Mouse (Mus musculus): ENCODE measurements around the gene Mboat1.
A peak's percentile ranks its signal among the peaks of the same experiment; 100 is the strongest.

Mboat1 gene

DNA sequence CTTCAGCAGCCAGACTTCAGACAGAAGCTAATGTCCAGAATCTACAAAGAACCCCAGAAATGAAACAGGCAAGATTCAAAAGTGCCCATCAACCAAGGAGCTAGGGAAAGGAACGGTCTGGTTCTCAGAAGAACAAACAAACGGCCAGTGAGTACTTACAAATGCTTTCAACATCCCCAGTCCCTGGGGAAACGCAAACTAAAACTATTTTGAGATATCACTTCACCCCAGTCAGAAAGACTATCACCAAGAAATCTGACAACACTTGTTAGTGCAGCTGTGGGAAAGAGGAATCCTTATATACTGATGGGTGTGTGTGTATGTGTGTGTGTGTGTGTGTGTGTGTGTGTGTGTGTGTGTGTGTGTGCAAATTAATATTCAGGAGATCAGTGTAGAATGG is 116.4 kb downstream of the Mboat1 start:
- DNase-seq: no peak

DNA sequence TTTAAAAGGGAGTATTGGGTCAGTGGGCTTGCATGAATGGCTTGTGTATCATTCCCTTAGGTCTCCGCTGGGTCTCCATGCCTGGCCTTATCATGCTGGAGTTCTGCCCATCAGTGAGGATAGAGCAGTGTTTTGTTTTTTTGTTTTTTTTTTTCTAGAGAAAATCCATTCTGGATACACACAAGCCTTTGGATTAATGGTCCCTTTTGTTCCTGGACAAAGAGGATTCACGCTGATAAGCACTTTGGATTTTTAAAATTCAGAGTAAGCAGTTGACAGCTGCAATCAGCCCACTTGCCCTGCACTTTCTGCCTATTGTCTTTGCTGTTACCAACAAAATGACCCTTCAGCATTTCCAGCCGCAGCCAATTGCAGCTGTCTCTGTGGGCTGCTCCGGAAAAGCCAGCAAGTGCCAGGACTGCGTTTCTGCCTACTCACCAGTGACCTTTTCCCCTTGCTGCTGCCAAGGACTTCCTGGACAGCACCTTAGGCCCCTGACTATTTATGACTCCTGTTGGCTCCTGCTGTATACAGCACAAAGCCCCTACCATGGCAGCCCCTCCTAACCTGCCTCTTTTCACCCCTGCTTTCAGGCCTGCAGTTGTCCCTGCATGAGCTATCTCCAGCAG is 117.5 kb downstream of the Mboat1 start:
- DNase-seq: no peak

DNA sequence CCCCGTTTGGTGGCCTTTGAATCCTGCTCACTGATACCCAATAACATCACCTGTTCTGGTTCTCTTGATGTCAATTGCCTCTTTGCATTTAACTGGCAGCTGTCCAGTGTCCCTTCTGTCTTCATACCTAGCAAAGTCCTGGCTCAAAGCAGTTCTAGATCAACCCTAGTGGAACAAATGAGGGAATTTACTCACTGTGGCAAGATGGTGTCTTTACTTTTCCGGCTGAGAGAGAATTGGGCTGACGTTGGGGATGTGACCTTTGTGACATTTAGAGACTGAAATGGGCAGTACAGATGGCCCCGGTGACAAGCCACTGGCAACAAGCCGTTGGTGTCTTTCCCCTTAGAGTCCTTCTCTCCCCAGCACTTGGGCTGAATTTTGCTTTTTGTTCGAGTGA is 118.1 kb downstream of the Mboat1 start:
- DNase-seq: no peak

DNA sequence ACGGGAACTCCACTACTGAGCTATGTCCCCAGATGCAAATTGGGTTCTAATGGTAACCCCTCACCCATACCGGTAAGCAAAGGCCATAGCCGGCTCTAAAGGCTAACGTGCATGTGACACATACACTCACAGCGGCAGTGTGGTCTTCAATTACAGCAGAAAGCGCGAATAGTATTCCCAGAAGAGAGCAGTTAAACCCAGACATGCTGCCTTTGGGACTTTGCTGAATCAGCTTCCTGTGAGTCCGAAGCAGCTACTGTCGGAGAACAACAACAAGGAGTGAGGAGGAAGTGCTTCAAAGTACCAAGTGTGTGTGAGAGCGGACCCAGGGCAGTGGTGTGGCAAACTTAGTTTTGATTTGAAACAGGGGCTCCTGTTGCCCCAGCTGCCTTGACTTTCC is 122.5 kb downstream of the Mboat1 start:
- no peak for DNase-seq

DNA sequence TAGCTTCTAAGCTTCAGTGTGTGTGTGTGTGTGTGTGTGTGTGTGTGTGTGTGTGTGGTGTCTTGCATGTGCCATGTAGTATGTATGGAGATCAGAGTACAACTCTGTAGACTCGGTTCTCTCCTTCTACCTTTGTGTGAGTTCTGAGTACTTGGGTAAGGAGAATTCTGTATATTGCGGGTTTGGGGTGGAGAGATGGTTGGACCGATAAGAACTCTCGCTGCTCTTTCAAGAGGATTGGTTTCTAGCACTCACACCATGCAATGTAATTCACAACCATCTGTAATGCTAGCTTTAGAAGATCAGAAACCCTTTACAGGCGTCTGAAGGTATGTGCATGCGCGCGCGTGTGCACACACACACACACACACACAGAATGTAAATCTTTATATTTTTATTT is 123.0 kb downstream of the Mboat1 start:
- no peak for DNase-seq

DNA sequence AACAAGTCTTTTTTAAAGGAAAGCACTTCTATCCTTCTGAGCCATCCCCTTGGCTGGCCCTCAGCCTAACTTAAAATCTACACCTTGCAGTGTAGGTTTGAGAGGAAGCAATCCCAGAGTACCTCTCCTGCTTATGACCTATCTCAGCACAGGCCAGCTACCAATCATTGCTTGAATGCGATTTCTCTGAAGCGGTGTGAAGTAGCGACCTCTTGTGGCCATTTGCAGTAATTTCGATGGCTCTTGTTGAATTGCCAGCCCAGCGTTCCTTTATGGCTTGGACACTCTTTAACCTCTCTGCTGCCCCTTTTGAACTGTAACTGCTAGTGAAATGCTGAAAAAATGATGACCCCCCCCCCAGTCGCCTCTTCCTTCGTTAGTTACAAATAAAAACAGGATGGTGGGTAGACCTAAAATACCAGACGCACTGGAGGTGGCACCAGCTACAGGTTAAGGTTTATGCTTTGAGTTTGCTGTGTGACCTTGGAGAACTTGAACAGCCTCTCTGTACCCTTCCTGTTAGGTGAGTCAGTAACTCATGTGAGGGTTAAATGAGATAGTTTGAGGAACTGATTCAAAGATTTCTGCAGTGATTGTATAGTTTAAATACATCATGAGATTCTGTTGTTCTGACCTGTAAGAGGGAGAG is 123.7 kb downstream of the Mboat1 start:
- peak; percentile 77 to 83 for DNase-seq

DNA sequence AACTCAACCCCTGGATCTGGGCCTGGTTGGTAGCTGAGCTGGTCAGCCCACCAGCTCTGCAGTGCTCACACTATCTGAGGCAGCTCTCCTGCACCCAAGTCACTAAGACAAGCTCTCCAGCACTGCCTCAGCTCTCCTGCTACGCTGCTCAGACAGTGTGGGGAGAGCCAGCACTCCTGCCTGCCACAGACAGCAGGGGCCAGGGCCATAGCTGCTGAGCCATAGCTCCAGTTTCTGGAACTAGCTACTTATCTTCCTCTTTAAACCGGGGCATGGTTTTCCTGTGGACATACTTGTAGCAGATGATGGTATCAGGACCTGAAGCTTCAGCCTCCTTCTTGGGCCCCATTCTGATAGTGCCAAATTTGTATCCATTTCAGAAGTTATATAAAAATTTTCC is 127.4 kb downstream of the Mboat1 start:
- DNase-seq: no peak

DNA sequence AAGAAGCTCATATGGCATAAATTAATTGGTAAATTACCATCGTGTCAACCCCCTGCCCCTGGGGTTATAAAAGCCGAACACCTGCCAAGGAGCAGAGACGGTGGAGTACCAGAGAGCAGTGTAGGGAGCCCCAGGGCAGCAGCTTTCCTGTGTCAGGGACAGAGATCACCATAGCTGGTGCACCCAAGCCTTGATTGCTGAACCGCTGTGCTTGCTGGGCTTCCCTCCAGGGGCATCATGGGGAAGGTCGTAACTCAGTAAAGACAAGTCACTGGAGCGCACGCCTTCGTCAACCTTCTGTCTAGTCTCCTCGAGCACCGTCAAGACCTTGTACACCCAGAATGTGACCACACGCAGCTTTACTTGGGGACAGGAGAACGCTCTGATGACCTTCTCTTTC is 128.0 kb downstream of the Mboat1 start:
- no peak for DNase-seq

DNA sequence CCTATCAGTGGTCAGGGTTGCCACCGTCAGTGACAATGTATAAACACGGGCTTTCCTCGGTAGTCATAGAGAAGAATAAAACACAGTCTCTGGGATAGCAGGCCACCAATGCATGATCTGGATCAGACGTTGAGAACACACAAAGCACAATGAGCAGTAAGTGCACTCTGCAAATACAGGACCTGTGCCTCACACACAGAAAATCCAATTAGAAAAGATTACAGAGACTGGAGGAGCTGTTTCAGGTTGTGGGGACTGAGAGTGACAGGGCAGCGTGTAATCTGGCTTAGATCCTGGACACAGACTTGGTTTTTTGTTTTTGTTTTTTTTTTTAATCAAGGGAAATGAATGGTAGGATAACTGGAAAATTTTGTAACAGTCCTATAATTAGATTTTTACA is 128.5 kb downstream of the Mboat1 start:
- no peak for DNase-seq

DNA sequence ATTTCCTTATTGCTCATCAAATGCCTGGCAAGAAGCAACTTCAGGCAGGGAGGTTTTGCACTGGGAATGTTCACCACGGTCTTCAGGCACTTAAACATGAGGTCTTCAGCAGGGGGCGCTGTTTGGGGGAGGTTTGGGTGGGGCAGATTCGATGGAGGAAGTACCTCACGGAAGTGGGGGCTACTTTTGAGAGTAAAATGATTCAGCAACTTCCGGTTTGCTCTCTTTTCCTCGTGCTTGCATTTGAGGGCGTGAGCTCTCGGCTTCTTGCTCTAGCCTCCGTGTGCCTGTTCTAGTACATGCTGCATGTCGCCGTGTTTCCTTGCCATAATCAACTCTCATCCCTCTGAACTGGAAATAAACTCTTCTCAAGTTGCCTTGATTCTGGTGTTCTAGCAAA is 129.7 kb downstream of the Mboat1 start:
- no peak for DNase-seq

DNA sequence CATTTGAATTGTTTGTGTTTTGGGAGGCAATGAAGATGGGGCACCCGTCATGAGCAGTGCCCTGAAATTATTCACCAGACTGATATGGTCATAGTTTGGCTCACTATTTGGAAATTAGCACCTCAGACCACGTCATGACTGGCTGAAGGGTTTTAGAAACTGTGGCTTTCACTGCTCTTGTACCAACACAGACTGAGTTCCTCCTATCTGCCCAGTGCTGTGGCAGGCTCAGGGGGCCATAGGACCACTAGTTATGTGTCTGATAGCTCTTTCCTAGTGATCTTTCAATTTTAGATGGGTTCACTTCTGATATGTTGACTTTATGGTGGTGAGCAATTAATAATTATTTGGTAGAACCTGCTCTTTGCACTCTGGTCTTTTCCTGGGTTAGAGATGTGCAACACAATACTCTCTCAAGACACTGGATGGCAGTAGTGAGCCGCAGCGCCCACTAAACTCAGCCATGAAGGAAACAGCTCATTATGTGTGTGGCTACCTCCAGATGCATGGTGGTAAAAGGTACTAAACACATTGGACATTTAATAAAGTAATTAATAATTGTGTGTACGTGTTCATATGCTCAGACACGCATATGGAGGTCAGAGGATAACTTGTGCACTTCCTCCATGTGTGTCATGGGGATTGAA is 135.9 kb downstream of the Mboat1 start:
- DNase-seq: peak; percentile 28 to 49
